Mouse (Mus musculus): ENCODE data around the gene Prdm11. TPM values are rescaled to one million over a fixed set of nuclear protein-coding genes. Genes with fewer than 3 reads are reported as not detected.
A peak's percentile ranks its signal among the peaks of the same experiment; 100 is the strongest.

Gene Prdm11
- polyA plus RNA-seq, 1 experiment = 11.8 TPM

GRCm38 (mm10) chr2:92958640-92959039 lies 87.3 kb downstream of the Prdm11 start:
- peak; percentile 46 for DNase-seq (ENCODE audit: low read depth)
- TF ChIP-seq CTCF (IDR thresholded peaks at IDR 0.05; ENCODE audit: borderline replicate concordance, extremely low read depth, insufficient read depth, insufficient read length) (no peak), POLR2A (IDR thresholded peaks at IDR 0.05; ENCODE audit: borderline replicate concordance, extremely low read depth, insufficient read depth, insufficient read length, poor library complexity, severe bottlenecking) (no peak)

- TF ChIP-seq POLR2A (IDR thresholded peaks at IDR 0.05; ENCODE audit: borderline replicate concordance, extremely low read depth, insufficient read depth, insufficient read length, poor library complexity, severe bottlenecking) = no peak
Measured at GRCm38 (mm10) chr2:92956943-92957342, 89.0 kb downstream of the Prdm11 start.

GRCm38 (mm10) chr2:92954404-92955114 lies 91.4 kb downstream of the Prdm11 start:
- DNase-seq (ENCODE audit: low read depth) = peak; percentile 76
- TF ChIP-seq POLR2A (IDR thresholded peaks at IDR 0.05; ENCODE audit: borderline replicate concordance, extremely low read depth, insufficient read depth, insufficient read length, poor library complexity, severe bottlenecking) (no peak), CTCF (IDR thresholded peaks at IDR 0.05; ENCODE audit: borderline replicate concordance, extremely low read depth, insufficient read depth, insufficient read length) (peak; percentile 79)

More at GRCm38 (mm10) chr2:92956943-92957342, 89.0 kb downstream of the Prdm11 start:
- DNase-seq (ENCODE audit: low read depth) = no peak

GRCm38 (mm10) chr2:92953450-92953849 lies 92.5 kb downstream of the Prdm11 start:
- no peak for TF ChIP-seq POLR2A (IDR thresholded peaks at IDR 0.05; ENCODE audit: borderline replicate concordance, extremely low read depth, insufficient read depth, insufficient read length, poor library complexity, severe bottlenecking)
- no peak for DNase-seq (ENCODE audit: low read depth)

GRCm38 (mm10) chr2:92949518-92949917 lies 96.4 kb downstream of the Prdm11 start:
- TF ChIP-seq POLR2A (IDR thresholded peaks at IDR 0.05; ENCODE audit: borderline replicate concordance, extremely low read depth, insufficient read depth, insufficient read length, poor library complexity, severe bottlenecking) (no peak), CTCF (IDR thresholded peaks at IDR 0.05; ENCODE audit: borderline replicate concordance, extremely low read depth, insufficient read depth, insufficient read length) (no peak)
- no peak for DNase-seq (ENCODE audit: low read depth)

GRCm38 (mm10) chr2:92948699-92949300 lies 97.2 kb downstream of the Prdm11 start:
- peak; percentile 31 for DNase-seq (ENCODE audit: low read depth)
- no peak for TF ChIP-seq POLR2A (IDR thresholded peaks at IDR 0.05; ENCODE audit: borderline replicate concordance, extremely low read depth, insufficient read depth, insufficient read length, poor library complexity, severe bottlenecking)

GRCm38 (mm10) chr2:92947981-92948698 lies 97.8 kb downstream of the Prdm11 start:
- DNase-seq (ENCODE audit: low read depth) = peak; percentile 46
- TF ChIP-seq POLR2A (IDR thresholded peaks at IDR 0.05; ENCODE audit: borderline replicate concordance, extremely low read depth, insufficient read depth, insufficient read length, poor library complexity, severe bottlenecking) = no peak
- TF ChIP-seq CTCF (IDR thresholded peaks at IDR 0.05; ENCODE audit: borderline replicate concordance, extremely low read depth, insufficient read depth, insufficient read length) = no peak

GRCm38 (mm10) chr2:92945824-92946598 lies 100.0 kb downstream of the Prdm11 start:
- TF ChIP-seq POLR2A (IDR thresholded peaks at IDR 0.05; ENCODE audit: borderline replicate concordance, extremely low read depth, insufficient read depth, insufficient read length, poor library complexity, severe bottlenecking) = no peak
- TF ChIP-seq CTCF (IDR thresholded peaks at IDR 0.05; ENCODE audit: borderline replicate concordance, extremely low read depth, insufficient read depth, insufficient read length) = peak; percentile 10; the same call in 1 of the 2 replicates
- no peak for DNase-seq (ENCODE audit: low read depth)

GRCm38 (mm10) chr2:92945125-92945746 lies 100.7 kb downstream of the Prdm11 start:
- TF ChIP-seq POLR2A (IDR thresholded peaks at IDR 0.05; ENCODE audit: borderline replicate concordance, extremely low read depth, insufficient read depth, insufficient read length, poor library complexity, severe bottlenecking) (no peak), CTCF (IDR thresholded peaks at IDR 0.05; ENCODE audit: borderline replicate concordance, extremely low read depth, insufficient read depth, insufficient read length) (no peak)
- no peak for DNase-seq (ENCODE audit: low read depth)

- DNase-seq (ENCODE audit: low read depth) = no peak
- TF ChIP-seq CTCF (IDR thresholded peaks at IDR 0.05; ENCODE audit: borderline replicate concordance, extremely low read depth, insufficient read depth, insufficient read length) (no peak), POLR2A (IDR thresholded peaks at IDR 0.05; ENCODE audit: borderline replicate concordance, extremely low read depth, insufficient read depth, insufficient read length, poor library complexity, severe bottlenecking) (no peak)
Measured at GRCm38 (mm10) chr2:92944356-92944755, 101.6 kb downstream of the Prdm11 start.

- TF ChIP-seq POLR2A (IDR thresholded peaks at IDR 0.05; ENCODE audit: borderline replicate concordance, extremely low read depth, insufficient read depth, insufficient read length, poor library complexity, severe bottlenecking) (no peak), CTCF (IDR thresholded peaks at IDR 0.05; ENCODE audit: borderline replicate concordance, extremely low read depth, insufficient read depth, insufficient read length) (no peak)
- DNase-seq (ENCODE audit: low read depth) = no peak
Measured at GRCm38 (mm10) chr2:92943406-92943805, 102.6 kb downstream of the Prdm11 start.

Data from brain, embryonic 14.5 days (tissue).